Mouse (Mus musculus) CD4-positive, CD25-positive, alpha-beta regulatory T cell, adult 2 months (primary cell): ENCODE data around the gene Akap9.
"Not testable (repeated sequence)": the region's sequence is repeated elsewhere in the genome, so short reads cannot be mapped to it uniquely, and the experiment has no call there.

Source experiments
- DNase-seq: peaks from one replicate; pipeline ENCODE4 v3.0.0-alpha.2; 2012; ENCODE audit warnings: low read depth, low spot score

Akap9 gene

DNA sequence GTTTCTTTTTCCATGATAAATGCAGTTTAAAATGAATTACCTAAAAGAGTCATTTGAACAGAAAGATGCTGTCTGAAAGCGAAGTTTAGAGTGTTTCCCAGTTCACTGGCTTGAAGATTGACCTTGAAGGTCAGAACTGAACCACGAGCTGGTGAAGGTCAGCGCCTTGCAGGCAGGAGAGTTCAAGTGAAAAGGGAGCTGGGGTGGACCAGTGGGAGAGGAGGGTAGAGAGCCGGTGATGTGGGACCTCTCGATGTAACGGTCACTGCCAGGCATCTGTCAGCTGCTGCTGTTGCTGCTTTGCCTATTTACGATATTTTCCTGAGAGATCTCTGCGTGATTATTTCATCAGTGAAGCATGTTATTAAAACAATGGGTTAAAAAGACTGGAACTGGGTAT is 111.5 kb downstream of the Akap9 start:
- DNase-seq: no peak

DNA sequence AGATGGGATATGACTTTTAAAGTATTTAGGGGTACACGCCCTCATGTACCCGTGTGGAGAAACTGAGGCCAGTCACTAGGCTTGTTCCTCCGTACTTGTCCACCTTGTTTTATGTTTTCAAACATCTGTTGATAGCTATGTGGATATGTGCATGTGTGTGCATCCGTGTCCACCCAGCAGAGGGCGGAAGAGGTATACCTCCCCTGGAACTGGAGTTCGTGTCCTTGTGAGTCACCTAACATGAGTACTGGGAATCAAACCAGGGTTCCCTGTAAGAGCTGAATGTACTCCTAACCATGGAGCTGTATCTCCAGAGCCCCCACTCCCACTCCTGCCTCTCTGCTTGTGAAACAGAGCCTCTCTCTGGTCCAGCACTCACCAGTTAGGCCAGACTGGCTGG is 112.5 kb downstream of the Akap9 start:
- peak; percentile 31 for DNase-seq

DNA sequence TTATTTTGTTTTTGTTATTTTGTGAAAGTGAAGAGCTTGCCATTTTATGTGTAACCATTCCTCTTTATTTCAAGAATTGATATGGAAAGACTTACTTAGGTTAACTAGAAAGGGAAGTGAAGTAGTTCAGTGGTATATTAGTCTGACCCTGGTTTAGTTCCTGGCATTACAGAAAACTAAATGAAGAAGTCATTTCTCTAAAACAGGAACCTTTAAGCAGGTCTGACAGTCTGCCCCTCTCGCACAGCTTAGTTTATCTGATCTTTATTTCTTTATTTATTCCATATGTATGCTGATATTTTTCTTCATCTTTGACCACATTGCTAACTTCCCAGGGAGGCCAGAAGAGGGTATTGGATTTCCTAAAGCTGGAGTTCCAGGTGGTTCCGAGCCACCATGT is 113.1 kb downstream of the Akap9 start:
- no peak for DNase-seq

DNA sequence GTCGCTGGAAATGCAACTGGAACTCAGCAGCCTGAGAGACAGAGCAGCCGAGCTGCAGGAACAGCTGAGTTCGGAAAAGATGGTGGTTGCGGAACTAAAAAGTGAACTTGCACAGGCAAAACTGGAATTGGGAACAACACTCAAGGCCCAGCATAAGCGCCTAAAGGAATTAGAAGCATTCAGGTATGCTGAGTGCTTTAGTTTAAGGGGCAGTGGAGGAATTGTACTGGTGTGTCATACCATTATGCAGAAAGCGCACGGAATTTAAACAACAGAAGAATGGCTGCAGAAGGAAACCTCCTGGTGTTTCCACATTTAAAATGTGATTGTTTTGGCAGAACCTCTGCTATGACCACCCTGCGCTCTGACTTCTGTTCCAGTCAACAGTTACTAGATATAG is 132.5 kb downstream of the Akap9 start:
- no peak for DNase-seq

DNA sequence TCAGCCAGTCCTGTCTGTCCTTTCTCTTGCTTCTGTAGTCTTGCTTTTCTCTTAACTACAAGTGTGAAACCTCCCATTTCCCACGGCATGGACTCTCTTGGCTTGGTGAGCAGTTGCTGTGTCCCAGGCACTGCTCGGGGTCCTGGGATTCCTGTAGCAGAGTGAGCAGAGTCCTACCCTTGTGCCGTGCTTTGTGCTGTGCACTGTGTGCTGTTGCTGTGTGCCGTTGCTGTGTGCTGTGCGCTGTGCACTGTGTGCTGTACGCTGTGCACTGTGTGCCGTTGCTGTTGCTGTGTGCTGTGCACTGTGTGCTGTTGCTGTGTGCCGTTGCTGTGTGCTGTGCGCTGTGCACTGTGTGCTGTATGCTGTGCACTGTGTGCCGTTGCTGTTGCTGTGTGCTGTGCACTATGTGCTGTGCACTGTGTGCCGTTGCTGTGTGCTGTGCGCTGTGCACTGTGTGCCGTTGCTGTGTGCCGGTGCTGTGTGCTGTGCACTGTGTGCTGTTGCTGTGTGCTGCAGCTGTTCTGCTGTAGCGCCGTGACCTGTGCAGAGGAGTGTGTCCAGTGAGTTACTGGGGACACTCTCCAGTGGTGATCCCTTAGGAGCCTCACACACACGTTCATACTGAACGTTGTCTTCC is 138.7 kb downstream of the Akap9 start:
- no peak for DNase-seq

DNA sequence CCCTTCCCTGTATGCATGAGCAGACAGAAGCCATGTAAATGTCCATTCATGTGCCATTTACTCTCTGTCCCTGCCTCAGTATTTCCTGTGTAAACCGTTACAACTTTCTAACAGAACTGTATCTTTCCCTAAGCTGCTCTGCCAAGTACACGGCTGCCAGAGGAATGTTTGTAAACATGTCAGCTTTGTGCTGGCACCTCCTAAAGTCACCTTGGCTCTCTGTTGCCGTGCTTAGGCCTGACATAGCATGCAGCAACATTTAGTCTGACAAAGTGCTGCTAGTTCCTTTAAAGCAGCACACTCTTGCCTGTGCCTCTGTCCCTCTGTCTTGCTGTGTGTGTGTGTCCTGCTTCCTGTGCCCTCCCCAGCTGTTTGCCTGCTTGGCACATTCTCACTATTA is 139.3 kb downstream of the Akap9 start:
- DNase-seq: no peak

DNA sequence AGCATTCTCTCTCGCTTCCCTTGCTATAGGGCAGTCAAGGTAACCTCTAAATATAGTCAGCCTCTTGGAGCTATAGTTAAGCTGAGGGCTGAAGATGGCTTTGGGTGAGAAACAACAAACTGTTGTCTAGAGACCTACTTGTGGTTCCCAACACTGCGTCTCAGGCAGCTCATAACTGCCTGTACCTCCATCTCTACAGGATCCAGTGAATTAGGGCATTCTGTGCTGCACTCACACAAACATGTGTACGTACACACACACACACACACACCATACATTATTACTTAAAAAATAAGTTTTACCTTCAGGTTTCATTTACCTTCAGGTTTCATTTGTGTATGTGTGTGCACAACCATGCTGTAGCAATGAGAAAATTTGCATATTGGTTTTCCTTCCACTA is 151.2 kb downstream of the Akap9 start:
- DNase-seq: no peak

DNA sequence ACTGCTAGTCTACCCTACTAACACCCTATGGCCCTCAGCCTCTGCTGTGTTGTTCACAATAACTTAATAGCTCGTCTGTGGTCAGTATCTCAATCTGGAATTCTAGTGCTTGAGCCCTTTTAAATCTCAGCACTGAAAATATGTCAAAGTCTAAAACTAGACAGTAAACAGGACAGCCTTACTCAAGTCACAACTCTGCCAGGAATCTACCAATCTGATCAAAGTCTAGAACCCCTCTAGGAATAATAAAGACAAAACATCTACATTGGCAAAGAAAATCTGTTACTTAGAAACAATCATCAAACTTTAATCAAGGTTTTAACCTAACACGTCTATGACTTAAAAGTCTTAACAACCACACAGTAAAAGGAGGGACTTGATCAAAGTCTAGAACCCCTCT is 153.0 kb downstream of the Akap9 start:
- no peak for DNase-seq

DNA sequence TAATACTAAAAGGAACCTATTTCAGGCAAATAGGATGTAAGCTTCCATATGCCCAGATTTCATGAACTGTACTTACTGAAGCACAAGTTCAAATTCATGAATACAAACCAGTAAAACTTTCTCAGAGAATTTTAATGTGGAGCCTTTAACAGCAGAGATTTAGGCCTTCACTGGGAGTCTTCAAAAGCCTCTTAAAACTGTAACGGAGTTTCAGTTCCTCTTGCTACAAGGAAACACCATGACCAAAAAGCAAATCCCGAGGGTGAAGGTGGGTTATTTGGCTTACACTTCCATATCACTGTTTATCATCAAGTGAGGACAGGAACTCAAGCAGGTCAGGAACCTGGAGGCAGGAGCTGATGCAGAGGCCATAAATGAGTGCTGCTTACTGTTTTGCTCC is 153.7 kb downstream of the Akap9 start:
- DNase-seq: no peak

DNA sequence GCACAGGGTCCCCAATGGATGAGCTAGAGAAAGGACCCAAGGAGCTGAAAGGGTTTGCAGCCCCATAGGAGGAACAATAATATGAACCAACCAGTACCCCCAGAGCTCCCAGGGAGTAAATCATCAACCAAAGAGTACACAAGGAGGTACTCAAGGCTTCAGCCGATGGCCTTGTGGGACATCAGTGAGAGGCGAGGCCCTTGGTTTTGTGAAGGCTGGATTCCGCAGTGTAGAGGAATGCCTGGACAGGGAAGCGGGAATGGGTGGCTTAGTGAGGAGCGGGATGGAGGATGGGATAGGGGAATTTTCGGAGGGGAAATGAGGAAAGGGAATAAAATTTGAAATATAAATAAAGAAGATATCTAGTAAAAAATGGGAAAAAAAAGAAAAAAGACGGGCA is 157.1 kb downstream of the Akap9 start:
- no peak for DNase-seq

DNA sequence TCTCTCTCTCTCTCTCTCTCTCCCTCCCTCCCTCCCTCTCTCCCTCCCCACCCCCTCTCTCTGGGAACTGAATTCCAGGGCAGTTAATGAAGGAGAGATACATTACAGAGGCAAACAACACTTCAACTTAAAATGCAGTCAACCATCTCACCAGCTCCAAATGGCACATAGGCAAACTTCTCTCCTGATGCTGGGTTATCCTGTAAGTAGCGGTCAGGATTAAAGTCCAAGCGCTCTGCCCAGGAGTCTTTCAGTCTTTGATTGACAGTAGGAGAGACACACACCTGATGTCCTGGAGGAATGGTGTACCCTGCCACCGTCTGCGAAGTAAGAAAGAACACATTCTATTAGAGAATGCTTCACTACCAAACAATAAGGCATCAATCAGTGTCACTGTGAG is 158.5 kb downstream of the Akap9 start:
- no peak for DNase-seq

DNA sequence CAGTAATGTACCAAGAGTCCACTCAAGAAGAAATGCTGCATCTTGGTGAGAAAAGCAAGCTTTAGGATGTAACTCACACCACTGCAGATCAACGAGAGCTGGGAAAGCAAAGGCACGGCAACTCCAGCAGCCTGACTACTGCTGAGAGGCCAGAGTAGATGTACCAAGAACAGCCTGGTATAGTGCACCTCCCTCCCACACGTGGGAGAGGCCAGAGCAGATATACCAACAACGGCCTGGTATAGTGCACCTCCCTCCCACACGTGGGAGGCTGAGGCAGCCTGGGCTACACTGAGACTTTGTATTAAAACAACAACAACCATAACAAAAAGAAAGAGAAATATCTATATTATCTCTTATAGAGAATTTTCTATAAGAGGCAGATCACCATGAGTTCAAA is 160.3 kb downstream of the Akap9 start:
- no peak for DNase-seq

DNA sequence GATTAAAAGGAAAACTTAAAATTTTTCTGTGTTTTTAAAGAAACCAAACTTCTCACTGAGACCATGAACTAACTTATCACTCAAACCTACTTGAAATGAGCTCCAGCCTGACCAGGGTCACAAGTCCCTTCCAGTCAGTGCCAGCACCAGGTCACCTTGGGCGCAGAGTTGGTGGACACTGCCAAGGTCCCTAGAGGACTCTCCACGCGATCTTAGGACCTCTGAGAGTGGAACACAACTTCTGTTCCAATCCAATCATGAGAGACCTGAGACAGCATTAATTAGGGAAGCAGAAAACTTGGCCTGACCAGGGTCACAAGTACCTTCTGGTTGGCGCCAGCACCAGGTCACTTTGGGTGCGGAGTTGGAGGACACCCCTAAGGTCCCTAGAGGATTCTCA is 166.6 kb downstream of the Akap9 start:
- DNase-seq: no peak

DNA sequence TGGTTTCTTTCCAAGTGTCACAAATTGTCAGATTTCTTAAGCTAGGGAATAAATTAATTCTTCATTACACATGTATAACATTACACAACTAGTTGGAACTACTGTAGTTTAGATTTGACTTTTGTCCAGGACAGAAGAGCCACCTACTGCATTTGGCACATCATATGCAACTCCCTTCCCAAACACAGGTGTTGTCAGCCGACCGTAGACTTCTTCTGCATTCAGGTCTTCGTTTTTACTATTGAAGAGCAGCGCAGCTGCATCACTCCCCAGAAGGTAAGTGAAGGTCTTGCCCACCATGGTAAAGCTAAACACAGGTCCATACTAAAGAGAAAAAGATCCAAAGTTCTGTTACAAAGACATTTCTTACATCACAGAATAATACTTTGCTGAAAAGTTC is 173.2 kb downstream of the Akap9 start:
- no peak for DNase-seq

DNA sequence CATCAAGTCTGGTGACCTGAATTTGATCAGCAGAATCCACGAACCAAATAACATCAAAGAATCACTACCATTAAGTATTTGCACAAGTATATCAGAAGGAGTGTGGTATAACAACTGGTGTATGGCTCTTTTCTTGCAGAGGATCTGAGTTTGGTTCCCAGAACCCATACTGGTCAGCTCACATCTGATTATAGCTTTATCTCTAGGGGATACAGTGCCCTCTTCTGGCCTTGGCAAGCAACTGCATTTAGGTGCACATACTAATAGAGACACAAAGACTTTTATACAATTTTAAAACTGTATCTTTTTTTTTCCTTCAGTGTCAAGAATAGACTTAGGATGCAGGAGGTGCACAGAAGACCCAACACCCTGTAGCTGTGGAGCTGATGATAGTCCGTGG is 173.9 kb downstream of the Akap9 start:
- DNase-seq: peak; percentile 32

DNA sequence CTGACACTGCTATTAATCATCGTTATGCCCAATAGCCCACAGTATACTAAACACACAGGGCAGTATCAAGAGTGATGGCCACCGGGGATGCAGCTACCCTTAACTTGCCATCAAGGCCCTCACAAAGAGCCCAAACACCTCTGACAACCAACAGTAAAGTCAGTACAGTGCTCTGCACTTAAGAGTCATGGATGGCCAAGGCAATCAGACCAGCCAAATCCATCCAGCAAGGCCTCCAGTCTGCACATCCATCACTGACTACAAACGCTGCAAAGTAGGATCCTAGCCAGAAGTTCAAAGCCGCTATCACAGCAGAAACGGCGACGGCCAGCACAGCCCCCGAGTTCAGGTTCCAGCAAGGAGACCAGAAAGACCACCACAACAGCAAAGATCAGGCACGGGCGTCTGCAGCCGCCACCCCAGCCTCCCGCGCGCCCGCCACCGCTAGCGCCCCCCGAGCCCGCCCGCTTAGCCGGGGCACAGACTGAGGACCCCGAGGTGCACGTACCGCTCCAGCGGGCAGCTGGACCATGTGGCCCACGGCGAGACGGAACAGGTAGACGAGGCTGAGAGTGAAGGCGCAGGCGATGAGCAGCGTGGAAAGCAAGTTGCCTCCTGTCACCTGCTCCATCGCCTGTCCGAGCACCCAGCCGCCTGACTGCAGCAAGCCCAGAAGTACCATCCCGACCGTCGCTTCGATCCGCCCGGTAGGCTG is 175.9 kb downstream of the Akap9 start:
- DNase-seq: no peak

DNA sequence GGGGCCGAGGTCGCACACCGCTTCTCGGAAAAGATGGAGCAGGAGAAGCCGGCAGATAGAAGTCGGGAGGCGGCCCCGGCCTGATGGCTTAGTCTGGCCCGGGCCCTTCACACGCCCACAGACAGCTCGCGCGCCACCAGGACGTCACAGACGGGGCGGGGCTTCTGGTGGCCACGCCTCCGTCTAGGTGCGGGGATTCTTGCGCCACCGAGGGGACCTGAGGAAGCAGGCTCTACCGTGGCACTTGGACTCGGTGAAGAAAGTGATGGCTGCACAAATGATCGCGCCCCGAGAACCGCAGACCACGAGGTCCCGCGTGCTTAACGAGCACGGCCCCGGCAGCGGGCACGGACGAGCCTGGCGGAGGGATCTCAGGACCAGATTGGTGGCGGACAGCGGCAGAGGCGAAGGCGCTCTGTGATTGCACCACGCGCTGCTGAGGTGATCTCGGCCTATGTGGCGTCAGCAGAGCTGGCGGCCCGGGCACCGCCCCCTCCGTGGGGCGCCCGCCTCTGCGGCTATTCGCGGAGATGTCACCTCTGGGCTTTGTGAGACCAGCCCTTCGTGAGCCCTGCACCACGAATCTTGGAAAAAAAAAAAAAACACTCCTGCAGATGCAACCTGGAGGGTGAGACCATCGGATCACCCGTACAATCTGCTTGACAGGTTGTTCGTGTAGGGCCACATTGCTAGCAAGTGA is 176.6 kb downstream of the Akap9 start, which contains the start of gene Cyp51:
TSS of gene Cyp51 (minus strand) at position 406 of the 700 bp plus-strand sequence.
- peak; percentile 95 for DNase-seq

DNA sequence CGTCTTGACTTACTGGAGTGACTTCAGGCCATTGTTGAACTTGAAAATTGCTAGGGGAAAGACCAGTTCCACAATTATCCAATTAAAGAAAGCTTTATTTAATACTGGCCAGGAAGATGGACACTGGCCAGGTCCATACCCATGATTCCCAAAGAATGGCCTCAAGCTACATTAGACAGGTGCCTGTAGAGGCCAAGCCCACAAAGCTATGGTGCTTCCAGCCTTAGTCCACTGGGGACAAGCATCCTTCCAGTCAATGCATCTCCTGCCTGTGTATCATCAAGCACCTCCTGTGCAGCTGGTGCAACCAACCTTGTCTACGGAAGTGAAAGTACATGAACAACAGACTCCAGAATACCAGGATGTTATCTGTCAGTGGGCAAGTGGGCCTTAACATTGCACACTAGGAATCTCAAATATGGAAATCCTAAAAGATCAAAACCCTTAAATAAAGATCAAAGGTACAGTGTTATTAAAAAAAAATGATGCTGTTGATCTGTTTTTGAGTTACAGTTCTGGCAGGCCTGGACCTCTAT is 177.9 kb downstream of the Akap9 start:
- DNase-seq: peak; percentile 8

DNA sequence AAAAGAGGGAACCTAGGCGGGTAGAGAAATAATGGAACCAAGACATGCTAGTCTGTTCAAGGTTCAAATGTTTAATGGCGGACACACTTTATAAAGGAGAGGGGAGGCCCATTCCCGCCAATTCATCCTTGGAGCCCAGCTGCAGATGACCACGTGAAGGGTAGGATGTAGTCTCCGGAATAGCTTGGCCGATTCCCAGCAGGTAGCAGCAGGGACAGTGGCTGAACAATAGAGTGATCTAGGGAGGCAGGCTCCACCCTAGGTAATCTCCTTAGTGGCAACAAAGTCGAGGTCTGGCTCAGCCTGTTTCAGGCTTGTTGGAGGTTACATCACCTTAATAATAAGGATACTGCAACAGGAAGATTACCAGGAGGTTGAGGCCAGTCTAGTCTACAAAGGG is 179.2 kb downstream of the Akap9 start:
- DNase-seq: not testable (repeated sequence)

DNA sequence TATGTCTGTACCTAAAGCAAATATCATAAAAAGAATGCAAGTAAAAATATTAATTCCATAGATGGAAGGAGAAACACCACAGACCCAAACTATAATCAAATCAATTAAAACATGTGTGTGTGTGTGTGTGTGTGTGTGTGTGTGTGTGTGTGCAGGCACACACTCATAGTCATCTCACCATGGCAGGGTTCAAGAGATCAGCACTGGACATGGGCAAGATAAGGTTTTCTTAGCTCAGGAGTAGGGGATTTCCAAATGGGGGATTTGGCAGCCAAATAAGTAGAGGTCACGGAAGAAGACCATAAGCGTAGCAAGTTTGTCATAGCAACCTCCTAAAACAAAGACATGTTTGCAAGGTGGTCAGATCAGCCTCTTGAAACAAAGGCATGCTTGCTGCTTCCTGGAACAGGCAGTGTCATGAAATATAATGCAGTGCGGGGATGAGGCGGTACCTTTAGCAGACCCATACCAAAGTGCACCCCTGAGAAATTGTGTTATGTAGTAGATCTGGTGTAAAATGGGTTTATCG is 184.8 kb downstream of the Akap9 start:
- no peak for DNase-seq
